Mouse (Mus musculus): Measurements from ENCODE around the gene Brpf3.

GRCm38 (mm10) chr17:28883941-28884516, 83.1 kb downstream of the Brpf3 start:
- TF ChIP-seq GATA1 (IDR thresholded peaks at IDR 0.05; ENCODE audit: borderline replicate concordance, low read length): no peak
- TF ChIP-seq FLI1 (IDR thresholded peaks at IDR 0.05; ENCODE audit: low read length): no peak

All from megakaryocyte, embryonic 14.5 days (primary cell).